Mouse (Mus musculus): Measurements from ENCODE around the gene Psmg1. TPM values are rescaled to one million over a fixed set of nuclear protein-coding genes. Genes with fewer than 3 reads are reported as not detected.

Gene Psmg1
- polyA plus RNA-seq, 1 experiment from 2014 or later, result 72.2 TPM

Small RNA genes lying within 50 kb of the gene (microRNA-seq; reads per million reads assigned to microRNA genes)
- gene Gm27833, result not detected

Other genes with a start within 250 kb of the Psmg1 start
- 212 and 217 TPM in 2 replicates for gene Brwd1, start 91.6 kb upstream of the Psmg1 start, polyA plus RNA-seq (2016; fragmentation: Nextera tagmentation; extraction: Ambion mirVana)
- gene Hmgn1, start 136.8 kb upstream of the Psmg1 start, polyA plus RNA-seq (2016; fragmentation: Nextera tagmentation; extraction: Ambion mirVana), result 799 and 857 TPM in 2 replicates
- 116 and 127 TPM in 2 replicates for gene Wrb, start 154.4 kb upstream of the Psmg1 start, polyA plus RNA-seq (2016; fragmentation: Nextera tagmentation; extraction: Ambion mirVana)
- 1.3 and 1.6 TPM in 2 replicates for gene Lca5l, start 201.3 kb upstream of the Psmg1 start, polyA plus RNA-seq (2016; fragmentation: Nextera tagmentation; extraction: Ambion mirVana)
- gene Sh3bgr, start 209.5 kb upstream of the Psmg1 start, polyA plus RNA-seq (2016; fragmentation: Nextera tagmentation; extraction: Ambion mirVana), result 0.59 and 1.6 TPM in 2 replicates
- gene B3galt5, start 244.8 kb upstream of the Psmg1 start, polyA plus RNA-seq (2016; fragmentation: Nextera tagmentation; extraction: Ambion mirVana), result 0.73 and 0.82 TPM in 2 replicates